34 mouse cellular contexts compared by ENCODE assay signal in genomic region chr1:91324646-91325045, GRCm38 (mm10). TPM values are rescaled to one million over a fixed set of nuclear protein-coding genes. Genes with fewer than 3 reads are reported as not detected.
"Had no signal": no experiment of that assay in that cellular context is flagged by ENCODE, and none has a peak within 500 bp of the region (broad histone marks: within the 10 kb centered on the region; RNA-seq: fewer than 3 reads in every experiment).

No protein-coding gene starts in this region.

- H3K4me1 ChIP-seq: hindbrain, embryonic 13.5 days; hindbrain, embryonic 15.5 days had no signal

- H3K27me3 ChIP-seq: heart, embryonic 15.5 days; hindbrain, embryonic 15.5 days; kidney, embryonic 15.5 days; limb, embryonic 12.5 days; liver, embryonic 13.5 days; liver, embryonic 15.5 days had no signal

- H3K4me3 ChIP-seq: heart, adult 2 months; heart, embryonic 13.5 days; heart, embryonic 15.5 days; hindbrain, embryonic 13.5 days; hindbrain, embryonic 15.5 days; kidney, embryonic 15.5 days; limb, embryonic 12.5 days; liver, embryonic 13.5 days; liver, embryonic 15.5 days had no signal

- H3K27ac ChIP-seq: heart, adult 2 months; heart, embryonic 13.5 days; heart, embryonic 15.5 days; hindbrain, embryonic 13.5 days; hindbrain, embryonic 15.5 days; hindbrain, postnatal 0 days; kidney, embryonic 15.5 days; kidney, postnatal 0 days; limb, embryonic 12.5 days; liver, embryonic 13.5 days; liver, embryonic 15.5 days had no signal

- H3K4me2 ChIP-seq: heart, embryonic 11.5 days; heart, embryonic 13.5 days; heart, embryonic 15.5 days; hindbrain, embryonic 13.5 days; hindbrain, embryonic 15.5 days; kidney, embryonic 15.5 days; limb, embryonic 12.5 days; liver, embryonic 11.5 days; liver, embryonic 13.5 days; liver, embryonic 15.5 days had no signal

- H3K9me3 ChIP-seq: heart, embryonic 13.5 days; heart, embryonic 15.5 days; hindbrain, embryonic 13.5 days; hindbrain, embryonic 15.5 days; kidney, embryonic 15.5 days; limb, embryonic 12.5 days; liver, embryonic 13.5 days; liver, embryonic 15.5 days had no signal

- H3K9ac ChIP-seq: heart, embryonic 13.5 days; heart, embryonic 15.5 days; hindbrain, embryonic 13.5 days; hindbrain, embryonic 15.5 days; kidney, embryonic 15.5 days; limb, embryonic 12.5 days; liver, embryonic 13.5 days; liver, embryonic 15.5 days; liver, postnatal 0 days had no signal

- DNase-seq: gastrocnemius, postnatal 14 days; gastrocnemius, postnatal 36 days; heart, adult 11 months; heart, adult 2 months; heart, postnatal 14 days; heart, postnatal 36 days; kidney, adult 18-20 months; kidney, adult 8-10 months; kidney, postnatal 14 days; kidney, postnatal 36 days; layer of hippocampus, adult 9-11 months; layer of hippocampus, postnatal 36 days; left cerebral cortex, postnatal 4 days; liver; liver, embryonic 13.5 days; liver, postnatal 0 days had no signal

- H3K36me3 ChIP-seq: heart, embryonic 13.5 days; heart, embryonic 15.5 days; hindbrain, embryonic 13.5 days; hindbrain, embryonic 15.5 days; kidney, embryonic 15.5 days; limb, embryonic 12.5 days; liver, embryonic 13.5 days; liver, embryonic 15.5 days had no signal

- ATAC-seq: hindbrain, postnatal 0 days; intestine, postnatal 0 days; liver, postnatal 0 days had no signal

RNA-seq across cellular contexts. Expression of gene Espnl, which starts 2.8 kb away (rescaled TPM):
- total RNA-seq: gastrocnemius, adult 8-10 months; heart, adult 2 months; heart, postnatal 14 days had no signal
- polyA plus RNA-seq: heart, postnatal 0 days; intestine, embryonic 14.5 days; intestine, postnatal 0 days; liver, embryonic 13.5 days had no signal

RNA-seq across cellular contexts. Expression of gene Klhl30, which starts 26.2 kb away (rescaled TPM):
- total RNA-seq: layer of hippocampus, adult 8-10 months; layer of hippocampus, postnatal 36 days; left cerebral cortex, postnatal 10 days; left cerebral cortex, postnatal 4 days had no signal

RNA-seq across cellular contexts. Expression of gene Erfe, which starts 41.6 kb away (rescaled TPM):
- total RNA-seq: heart, postnatal 36 days; layer of hippocampus, adult 18-20 months; layer of hippocampus, adult 8-10 months; layer of hippocampus, postnatal 36 days had no signal
